Mouse (Mus musculus) skeletal muscle tissue, adult 2 months (tissue): Measurements from ENCODE around the gene Xkr7.
A peak's percentile ranks its signal among the peaks of the same experiment; 100 is the strongest.

ENCODE experiments used
- DNase-seq: peaks from one replicate; pipeline ENCODE4 v3.0.0-alpha.2; 2012; ENCODE audit warnings: low read depth, low spot score

The Xkr7 gene

DNA sequence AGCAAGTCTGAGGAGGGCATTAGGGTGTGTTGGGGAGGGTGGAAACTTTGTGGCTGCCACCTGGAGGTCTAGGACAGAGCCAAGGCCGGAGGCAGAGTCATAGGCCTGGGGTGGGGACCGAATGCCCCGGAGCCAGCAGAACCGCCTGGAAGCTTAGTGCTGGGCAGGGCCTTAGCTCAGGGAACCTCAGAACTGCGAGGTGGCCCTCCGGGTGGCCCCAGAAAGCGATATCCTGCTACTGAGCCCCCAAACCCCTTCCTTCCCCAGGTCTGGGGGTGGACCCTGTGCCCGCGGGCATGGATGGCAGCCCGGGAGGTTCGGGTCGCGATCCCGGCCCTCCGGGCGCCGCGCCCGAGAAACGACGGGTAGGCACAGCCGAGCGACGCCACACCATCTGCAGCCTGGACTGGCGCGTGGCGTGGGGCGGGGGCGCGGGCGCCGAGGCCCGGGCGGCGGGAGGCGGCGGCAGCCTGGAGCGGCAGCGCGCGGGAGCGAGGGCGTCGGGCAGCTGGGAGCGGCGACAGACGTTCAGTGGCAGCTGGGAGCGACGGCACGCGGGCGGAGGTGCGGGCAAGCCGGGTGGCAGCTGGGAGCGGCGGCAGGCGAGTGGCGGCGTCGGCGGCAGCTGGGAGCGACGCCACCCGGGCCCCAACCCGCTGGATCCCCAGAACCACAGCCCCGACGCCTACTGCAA is 40.0 kb downstream of the Xkr7 start:
- DNase-seq = no peak

DNA sequence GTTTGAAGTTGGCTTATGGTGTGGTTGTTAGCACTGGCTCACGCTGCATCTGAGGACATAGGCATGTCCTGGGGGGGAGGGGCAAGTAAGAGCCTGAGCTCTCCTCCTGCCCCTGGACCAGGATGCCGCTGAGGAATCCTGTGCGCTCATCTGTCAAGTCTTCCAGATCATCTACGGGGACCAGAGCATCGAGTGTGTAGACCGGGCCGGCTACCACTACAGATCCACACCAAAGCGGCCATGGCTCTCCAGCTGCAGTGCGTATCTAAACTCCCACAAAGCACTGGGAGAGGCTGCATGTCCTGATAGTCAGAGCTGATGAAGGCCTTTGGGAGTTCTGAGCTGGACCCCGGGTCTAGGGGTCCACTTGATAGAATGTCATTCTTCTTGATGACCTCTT is 43.0 kb downstream of the Xkr7 start:
- DNase-seq = no peak

DNA sequence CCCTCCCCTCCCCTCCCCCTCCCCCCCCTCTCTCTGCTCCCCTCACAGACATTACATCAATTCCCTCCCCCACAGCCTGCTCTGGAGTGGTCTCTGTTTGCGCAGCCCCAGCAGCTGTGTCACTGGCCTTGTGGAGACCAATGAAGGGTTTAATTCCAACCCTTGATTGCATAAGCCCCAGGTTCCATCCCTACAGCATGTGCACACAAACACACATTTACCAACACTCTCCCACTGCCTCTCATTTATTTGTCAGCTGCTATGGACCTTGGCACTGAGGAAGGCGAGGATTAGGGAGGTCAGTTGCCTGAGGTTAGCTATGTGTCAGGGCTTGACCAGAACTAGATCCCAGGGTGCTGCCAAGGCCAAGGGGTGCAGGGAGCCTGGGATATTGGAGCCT is 44.3 kb downstream of the Xkr7 start:
- no peak for DNase-seq

DNA sequence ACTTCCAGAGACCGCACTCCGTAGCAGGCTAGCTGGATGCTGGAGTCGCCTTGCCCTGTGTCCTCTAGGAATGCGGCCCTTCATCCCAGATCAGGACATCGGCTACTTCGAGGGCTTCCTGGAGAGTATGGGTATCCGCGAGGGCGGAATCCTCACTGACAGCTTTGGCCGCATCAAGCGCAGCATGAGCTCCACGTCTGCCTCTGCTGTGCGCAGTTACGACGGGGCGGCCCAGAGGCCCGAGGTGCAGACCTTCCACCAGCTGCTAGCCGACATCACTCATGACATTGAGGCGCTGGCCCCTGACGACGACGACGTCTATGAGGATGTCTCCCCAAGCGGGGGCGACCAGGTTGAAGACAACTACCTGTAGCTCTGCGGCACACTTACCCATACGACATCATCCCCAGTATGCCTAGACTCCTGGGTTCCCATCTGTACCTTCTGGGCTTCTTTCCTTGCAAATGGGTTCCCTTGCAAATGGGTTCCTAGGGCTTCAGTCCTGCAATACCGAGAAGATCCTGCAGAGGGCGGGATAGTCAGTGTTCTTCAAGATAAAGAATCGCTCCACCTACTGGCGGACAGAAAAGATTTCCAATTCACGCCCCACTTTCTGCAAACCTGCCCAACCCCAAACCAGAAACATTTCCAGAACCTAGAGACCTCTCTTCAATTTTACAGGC is 49.3 kb downstream of the Xkr7 start:
- peak; percentile 72 for DNase-seq

DNA sequence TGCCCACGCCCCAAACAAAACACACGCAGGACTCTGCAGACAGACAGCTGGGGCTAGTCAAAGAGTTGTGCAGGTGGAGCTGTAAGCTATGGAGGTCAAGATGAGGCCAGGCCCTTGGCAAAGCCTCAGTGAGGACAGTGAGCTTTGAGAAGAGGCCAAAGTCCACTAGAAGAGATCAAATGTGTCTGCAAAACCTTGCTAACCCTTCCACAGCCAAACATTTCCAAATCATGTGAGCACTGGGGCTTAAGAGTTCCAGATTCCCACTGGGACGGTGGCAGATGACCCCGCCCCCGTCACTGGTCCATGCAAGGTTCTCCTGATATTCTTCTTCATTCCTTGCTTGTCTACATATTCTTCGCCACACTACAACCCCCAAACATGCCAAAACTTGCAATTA is 50.2 kb downstream of the Xkr7 start:
- no peak for DNase-seq

DNA sequence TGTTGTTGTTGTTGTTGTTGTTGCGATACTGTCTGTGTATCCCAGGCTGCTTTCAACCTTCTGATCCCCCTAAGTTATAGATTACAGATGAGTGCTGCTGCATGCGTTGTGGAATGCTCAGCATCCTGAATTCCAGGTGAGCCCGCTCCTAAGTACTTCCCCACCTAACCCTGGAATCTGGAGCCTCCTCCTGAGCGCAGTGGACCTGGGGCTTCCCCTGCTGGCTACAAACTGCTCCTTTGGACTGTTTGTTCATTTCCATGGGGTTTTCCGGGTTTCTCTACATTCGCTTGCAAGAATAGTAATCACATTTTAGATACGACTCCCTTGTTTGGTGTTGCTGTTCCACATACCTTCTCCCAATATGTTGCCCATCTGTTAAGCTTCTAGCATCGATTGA is 51.6 kb downstream of the Xkr7 start:
- no peak for DNase-seq

DNA sequence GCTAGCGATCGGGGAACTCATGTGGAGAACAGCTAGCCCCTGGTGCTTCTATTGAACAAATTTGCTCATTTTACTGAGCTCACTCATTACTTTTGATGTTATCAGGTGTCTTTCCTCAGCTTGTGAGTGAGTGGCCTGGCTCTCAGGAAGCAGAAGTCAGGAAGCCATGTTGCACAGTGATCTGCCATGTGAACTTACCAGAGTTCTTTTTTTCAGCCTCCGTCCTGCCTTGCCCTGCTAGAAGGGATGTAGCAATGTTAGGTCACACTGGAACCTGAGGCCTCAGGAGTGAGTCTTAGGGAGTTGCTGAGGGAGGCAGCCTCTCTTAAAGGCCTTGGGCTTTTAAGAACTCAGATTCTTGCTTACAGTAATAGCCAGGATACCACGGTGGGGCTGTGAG is 52.2 kb downstream of the Xkr7 start:
- no peak for DNase-seq

DNA sequence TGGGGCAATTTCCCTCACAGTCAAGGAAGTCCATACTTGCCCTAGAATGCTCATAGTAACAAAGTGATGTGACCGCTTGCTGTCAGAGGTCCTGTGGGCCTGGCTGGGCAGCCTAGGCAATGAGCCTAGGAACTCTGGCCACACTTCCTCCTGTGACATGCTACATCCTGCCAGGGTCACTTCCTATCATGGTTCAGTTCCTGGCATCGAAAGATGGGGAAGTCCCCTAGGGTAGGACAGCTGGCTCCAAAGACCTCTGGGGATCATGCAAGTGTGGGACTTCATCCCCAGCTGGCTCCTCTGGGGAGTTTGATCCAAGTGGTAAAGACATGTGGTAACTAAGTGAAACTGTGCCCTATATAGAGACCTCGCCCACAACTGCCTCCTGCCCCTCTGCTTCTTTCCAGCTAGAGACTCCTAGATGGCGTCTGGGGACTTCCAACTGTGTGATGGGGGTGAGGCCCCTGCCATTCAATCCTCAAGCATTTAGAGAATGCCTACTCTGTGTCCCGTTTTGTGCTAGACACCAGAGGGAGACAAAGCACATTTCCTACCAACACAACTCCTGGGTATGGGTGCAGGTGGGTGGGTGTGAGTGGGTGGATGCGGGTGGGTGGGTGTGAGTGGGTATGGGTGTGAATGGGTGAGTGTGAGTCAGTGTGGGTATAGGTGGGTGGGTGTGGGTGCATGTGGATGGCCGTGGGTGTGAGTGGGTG is 52.8 kb downstream of the Xkr7 start:
- peak; percentile 54 for DNase-seq

DNA sequence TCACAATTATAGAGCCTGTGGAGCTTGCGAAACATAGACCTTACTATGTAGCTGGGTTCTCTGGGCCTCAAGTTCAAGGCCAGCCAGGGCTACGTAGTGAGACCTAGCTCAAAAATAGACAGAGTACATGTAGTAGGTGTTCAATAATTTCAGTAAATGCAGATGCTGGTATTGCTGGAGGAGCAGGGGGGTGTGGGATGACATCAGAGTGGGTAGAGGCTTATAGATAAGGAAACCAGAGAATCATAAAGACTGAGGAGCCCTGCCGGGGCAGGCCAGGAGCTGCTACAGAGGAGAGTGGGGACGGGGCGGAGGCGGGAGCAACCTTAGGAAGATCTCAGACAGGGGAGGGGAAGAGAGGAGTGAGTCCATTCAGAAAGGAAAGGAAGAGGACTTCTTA is 53.9 kb downstream of the Xkr7 start:
- no peak for DNase-seq

DNA sequence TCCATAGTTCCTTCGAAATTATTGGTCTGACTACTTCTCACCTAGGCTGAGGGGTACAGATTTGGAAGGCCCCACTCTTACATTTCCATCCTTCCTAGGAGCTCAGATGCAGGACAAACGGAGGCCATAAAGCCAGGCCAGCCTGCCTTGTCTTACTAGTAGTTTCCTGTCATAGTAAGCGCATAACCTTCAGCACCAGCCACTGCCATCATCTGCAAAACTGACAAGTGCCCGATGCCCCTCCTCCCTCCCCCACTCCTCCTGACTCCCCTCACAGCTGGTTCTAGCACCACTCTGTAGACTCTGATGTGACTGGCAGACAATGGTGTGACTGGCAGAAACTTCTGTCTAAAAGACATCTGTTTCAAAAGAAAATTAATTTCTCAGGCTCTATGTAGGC is 54.5 kb downstream of the Xkr7 start:
- DNase-seq = no peak

DNA sequence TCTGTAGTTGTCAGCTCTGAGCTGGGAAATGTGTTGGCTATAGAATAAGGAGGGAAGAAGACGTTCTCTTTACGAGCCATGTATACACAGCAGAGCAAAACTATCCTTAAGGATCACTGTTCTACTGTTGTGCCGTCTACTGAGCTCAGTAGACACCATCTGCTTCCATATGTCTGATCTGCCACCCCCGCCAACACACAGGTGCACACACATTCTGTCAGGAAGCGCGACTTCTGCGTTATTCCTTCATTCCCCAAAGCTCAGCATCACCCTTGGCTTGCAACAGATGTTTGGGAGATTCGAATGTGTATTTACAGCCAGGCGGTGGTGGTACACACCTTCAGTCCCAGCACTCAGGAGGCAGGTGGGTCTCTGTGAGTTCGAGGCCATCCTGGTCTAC is 55.4 kb downstream of the Xkr7 start:
- no peak for DNase-seq

DNA sequence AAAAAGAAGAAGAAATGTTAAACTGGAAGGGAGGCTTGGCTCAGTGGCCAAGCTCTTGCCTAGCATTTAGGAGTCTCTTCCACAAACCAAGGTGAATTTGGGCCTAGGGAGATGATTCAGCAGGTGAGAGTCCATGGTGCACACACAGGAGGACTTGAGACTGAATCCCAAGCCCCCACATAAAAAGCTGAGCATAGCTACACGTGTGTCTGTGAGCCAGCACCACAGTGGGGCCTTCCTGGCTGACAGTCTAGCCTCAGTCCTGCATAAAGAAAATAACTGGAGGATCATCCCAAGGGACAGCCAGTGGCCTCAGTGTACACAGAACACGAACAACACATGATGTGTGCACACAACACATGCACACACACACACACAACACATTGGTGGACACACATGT is 57.7 kb downstream of the Xkr7 start:
- no peak for DNase-seq

DNA sequence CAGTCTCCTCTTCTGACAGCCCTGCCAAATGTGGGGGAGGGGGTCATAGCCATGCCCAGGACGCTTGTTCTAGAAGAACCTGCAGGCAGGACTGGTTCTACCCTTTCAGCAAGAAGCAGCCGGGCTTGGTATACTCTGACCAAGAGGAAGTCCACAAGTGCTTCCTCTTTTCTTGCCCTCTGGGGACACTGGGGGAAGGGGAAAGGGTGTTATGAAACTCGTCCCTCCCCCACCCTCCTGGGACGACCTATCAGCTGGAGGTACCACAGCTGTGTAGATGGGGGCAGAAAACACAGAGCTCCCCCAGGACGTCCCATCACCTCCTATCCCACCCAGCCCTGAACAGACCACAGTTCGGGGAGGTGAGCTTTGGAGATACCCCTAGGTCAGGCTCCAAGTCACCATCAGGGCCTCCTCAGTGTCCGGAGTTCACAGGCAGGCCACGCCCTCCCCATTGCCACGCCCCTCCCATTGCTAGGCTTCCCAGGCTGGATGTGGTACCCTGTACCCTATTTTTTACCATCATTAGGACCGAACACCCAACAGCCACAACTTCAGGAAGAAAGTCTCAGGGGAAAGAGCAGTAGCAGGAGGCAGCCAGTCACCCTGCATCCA is 59.0 kb downstream of the Xkr7 start:
- DNase-seq = peak; percentile 58
